Mouse (Mus musculus): ENCODE data around the gene Hdgfl2.

The Hdgfl2 gene

GRCm38 (mm10) chr17:56148790-56149618, 69.6 kb downstream of the Hdgfl2 start:
- DNase-seq (ENCODE audit: low read depth in 1 of 2, low spot score in 2 of 2), result no peak

DNA sequence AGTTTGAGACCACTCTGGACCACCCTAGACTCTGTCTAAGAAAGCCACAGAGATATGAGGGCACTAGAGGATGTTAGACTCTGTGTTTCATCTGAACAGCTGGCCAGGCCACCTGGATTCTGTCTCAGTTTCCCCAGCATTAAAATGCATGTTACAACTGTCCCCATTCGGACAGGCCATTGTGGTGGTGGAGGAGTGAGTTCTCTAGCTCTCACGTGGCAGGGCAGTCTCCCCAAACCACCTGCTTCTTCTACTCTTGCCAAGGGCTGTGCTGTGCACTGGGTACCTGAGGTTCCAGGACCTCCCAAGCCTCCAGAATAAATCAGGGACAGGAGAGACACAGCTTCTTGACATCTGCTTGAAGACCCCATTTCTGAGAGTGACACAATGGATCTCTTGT, 70.5 kb downstream of the Hdgfl2 start:
- no peak for DNase-seq (ENCODE audit: low read depth in 1 of 2, low spot score in 2 of 2)
